Mouse (Mus musculus): ENCODE results near the gene Calcoco2. TPM values are rescaled to one million over a fixed set of nuclear protein-coding genes. Genes with fewer than 3 reads are reported as not detected.
A peak's percentile ranks its signal among the peaks of the same experiment; 100 is the strongest.
"Not testable (repeated sequence)": the region's sequence is repeated elsewhere in the genome, so short reads cannot be mapped to it uniquely, and the experiment has no call there.

The Calcoco2 gene
- not detected in 2 replicates for polyA plus RNA-seq (2016; fragmentation: Nextera tagmentation; extraction: Ambion mirVana)

- H3K27me3 ChIP-seq (replicated peaks), result peaks cover 12% of the 10 kb centered on the region; the same call in 1 of the 2 replicates
These were observed at the start of gene Calcoco2 for GRCm38 (mm10) chr11:96111751-96112150. Calcoco2 (minus strand) TSS chr11:96111964.

GRCm38 (mm10) chr11:96147471-96147870, 35.7 kb upstream of the Calcoco2 start:
- WGBS, result 68% methylated on average over 6 of the region's 6 CpGs
- Histone ChIP-seq H3K4me2 (no peak overlapping the region), H3K27me3 (replicated peaks) (peaks cover 90% of the 10 kb centered on the region), H3K4me3 (no peak overlapping the region), H3K27ac (ENCODE audit: poor library complexity, severe bottlenecking) (no peak overlapping the region), H3K9ac (no peak overlapping the region), H3K9me3 (replicated peaks) (no peaks in the 10 kb centered on the region), H3K36me3 (no peaks in the 10 kb centered on the region), H3K4me1 (replicated peaks) (peaks cover 4% of the 10 kb centered on the region; the same call in 1 of the 2 replicates)
- ATAC-seq (ENCODE audit: insufficient number of reproducible peaks, low FRiP score), result no peak

More at GRCm38 (mm10) chr11:96111751-96112150, at the start of gene Calcoco2:
- Histone ChIP-seq H3K9ac (no peak within 1 kb of the TSS), H3K27ac (ENCODE audit: poor library complexity, severe bottlenecking) (no peak within 1 kb of the TSS), H3K9me3 (replicated peaks) (no peaks in the 10 kb centered on the region), H3K4me3 (no peak within 1 kb of the TSS), H3K4me2 (no peak within 1 kb of the TSS), H3K36me3 (no peaks in the 10 kb centered on the region), H3K4me1 (replicated peaks) (no peaks in the 10 kb centered on the region)
- WGBS, result 36% methylated on average over 14 of the region's 14 CpGs
- ATAC-seq (ENCODE audit: insufficient number of reproducible peaks, low FRiP score), result no peak

GRCm38 (mm10) chr11:96145622-96146270, 34.0 kb upstream of the Calcoco2 start:
- Histone ChIP-seq H3K9ac (peak overlapping the region; percentile 44; the same call in 1 of the 2 replicates), H3K4me1 (replicated peaks) (peaks cover 4% of the 10 kb centered on the region; the same call in 1 of the 2 replicates), H3K9me3 (replicated peaks) (no peaks in the 10 kb centered on the region), H3K4me3 (peak overlapping the region; percentile 25; the same call in 1 of the 2 replicates), H3K4me2 (peak overlapping the region; percentile 61), H3K27me3 (replicated peaks) (peaks cover 72% of the 10 kb centered on the region), H3K36me3 (no peaks in the 10 kb centered on the region), H3K27ac (ENCODE audit: poor library complexity, severe bottlenecking) (no peak overlapping the region)
- under 1% methylated on average over 15 of the region's 15 CpGs for WGBS
- no peak for ATAC-seq (ENCODE audit: insufficient number of reproducible peaks, low FRiP score)

- H3K9ac ChIP-seq, result no peak overlapping the region
- 45% methylated on average over 4 of the region's 4 CpGs for WGBS
- H3K4me3 ChIP-seq, result no peak overlapping the region
- H3K36me3 ChIP-seq, result no peaks in the 10 kb centered on the region
- ATAC-seq (ENCODE audit: insufficient number of reproducible peaks, low FRiP score), result no peak
- no peaks in the 10 kb centered on the region for H3K9me3 ChIP-seq (replicated peaks)
- no peak overlapping the region for H3K27ac ChIP-seq (ENCODE audit: poor library complexity, severe bottlenecking)
- H3K4me2 ChIP-seq, result no peak overlapping the region
- H3K4me1 ChIP-seq (replicated peaks), result peaks cover 4% of the 10 kb centered on the region; the same call in 1 of the 2 replicates
- H3K27me3 ChIP-seq (replicated peaks), result peaks cover 66% of the 10 kb centered on the region
These were observed 32.0 kb upstream of the Calcoco2 start for GRCm38 (mm10) chr11:96143766-96144165.

- 24% methylated on average over 4 of the region's 4 CpGs for WGBS
- no peak overlapping the region for H3K4me2 ChIP-seq
- no peak for ATAC-seq (ENCODE audit: insufficient number of reproducible peaks, low FRiP score)
These were observed 29.0 kb upstream of the Calcoco2 start for GRCm38 (mm10) chr11:96140726-96141175.

GRCm38 (mm10) chr11:96135847-96136246, 24.1 kb upstream of the Calcoco2 start:
- 82% methylated on average over 8 of the region's 8 CpGs for WGBS
- Histone ChIP-seq H3K27ac (ENCODE audit: poor library complexity, severe bottlenecking) (no peak overlapping the region), H3K4me3 (no peak overlapping the region), H3K4me1 (replicated peaks) (no peaks in the 10 kb centered on the region), H3K9me3 (replicated peaks) (no peaks in the 10 kb centered on the region), H3K27me3 (replicated peaks) (peaks cover 69% of the 10 kb centered on the region), H3K36me3 (no peaks in the 10 kb centered on the region), H3K9ac (no peak overlapping the region), H3K4me2 (no peak overlapping the region)
- ATAC-seq (ENCODE audit: insufficient number of reproducible peaks, low FRiP score), result no peak

More at GRCm38 (mm10) chr11:96140726-96141175, 29.0 kb upstream of the Calcoco2 start:
- Histone ChIP-seq H3K36me3 (no peaks in the 10 kb centered on the region), H3K9me3 (replicated peaks) (no peaks in the 10 kb centered on the region), H3K9ac (no peak overlapping the region), H3K27ac (ENCODE audit: poor library complexity, severe bottlenecking) (no peak overlapping the region), H3K4me1 (replicated peaks) (peaks cover under 1% of the 10 kb centered on the region; the same call in 1 of the 2 replicates), H3K27me3 (replicated peaks) (peaks cover 48% of the 10 kb centered on the region), H3K4me3 (no peak overlapping the region)

GRCm38 (mm10) chr11:96133239-96133865, 21.6 kb upstream of the Calcoco2 start, which contains the start of gene Ttll6:
Ttll6 (plus strand) TSS chr11:96133786.
- no peak for ATAC-seq (ENCODE audit: insufficient number of reproducible peaks, low FRiP score)
- Histone ChIP-seq H3K4me3 (peak within 1 kb of the TSS; percentile 11; the same call in 1 of the 2 replicates), H3K4me1 (replicated peaks) (no peaks in the 10 kb centered on the region), H3K27ac (ENCODE audit: poor library complexity, severe bottlenecking) (no peak within 1 kb of the TSS), H3K27me3 (replicated peaks) (peaks cover 78% of the 10 kb centered on the region), H3K9ac (no peak within 1 kb of the TSS), H3K4me2 (peak within 1 kb of the TSS; percentile 56), H3K36me3 (no peaks in the 10 kb centered on the region), H3K9me3 (replicated peaks) (no peaks in the 10 kb centered on the region)
- 24% methylated on average over 16 of the region's 16 CpGs for WGBS

GRCm38 (mm10) chr11:96130606-96131005, 18.8 kb upstream of the Calcoco2 start:
- H3K36me3 ChIP-seq, result no peaks in the 10 kb centered on the region
- H3K4me1 ChIP-seq (replicated peaks), result no peaks in the 10 kb centered on the region
- WGBS, result 58% methylated on average over 10 of the region's 10 CpGs
- ATAC-seq (ENCODE audit: insufficient number of reproducible peaks, low FRiP score), result no peak
- no peaks in the 10 kb centered on the region for H3K9me3 ChIP-seq (replicated peaks)
- peaks cover 76% of the 10 kb centered on the region for H3K27me3 ChIP-seq (replicated peaks)
- no peak overlapping the region for H3K27ac ChIP-seq (ENCODE audit: poor library complexity, severe bottlenecking)
- H3K9ac ChIP-seq, result no peak overlapping the region
- no peak overlapping the region for H3K4me3 ChIP-seq
- H3K4me2 ChIP-seq, result no peak overlapping the region

- no peaks in the 10 kb centered on the region for H3K9me3 ChIP-seq (replicated peaks)
- H3K4me3 ChIP-seq, result peak overlapping the region; percentile 55
- peak overlapping the region; percentile 60; the same call in 1 of the 2 replicates for H3K9ac ChIP-seq
- H3K36me3 ChIP-seq, result no peaks in the 10 kb centered on the region
- peak overlapping the region; percentile 93 for H3K4me2 ChIP-seq
- H3K27me3 ChIP-seq (replicated peaks), result peaks cover 66% of the 10 kb centered on the region
- WGBS, result 2% methylated on average over 45 of the region's 45 CpGs
- no peak overlapping the region for H3K27ac ChIP-seq (ENCODE audit: poor library complexity, severe bottlenecking)
- H3K4me1 ChIP-seq (replicated peaks), result peaks cover 8% of the 10 kb centered on the region; the same call in 1 of the 2 replicates
- ATAC-seq (ENCODE audit: insufficient number of reproducible peaks, low FRiP score), result no peak
These were observed 12.5 kb upstream of the Calcoco2 start for GRCm38 (mm10) chr11:96124052-96124914.

GRCm38 (mm10) chr11:96122806-96123205, 11.0 kb upstream of the Calcoco2 start:
- H3K27me3 ChIP-seq (replicated peaks), result peaks cover 60% of the 10 kb centered on the region
- H3K4me2 ChIP-seq, result not testable (repeated sequence)
- 67% methylated on average over 4 of the region's 4 CpGs for WGBS

More at GRCm38 (mm10) chr11:96122806-96123205, 11.0 kb upstream of the Calcoco2 start:
- H3K9ac ChIP-seq; H3K27ac ChIP-seq (ENCODE audit: poor library complexity, severe bottlenecking); ATAC-seq (ENCODE audit: insufficient number of reproducible peaks, low FRiP score); H3K4me3 ChIP-seq; H3K9me3 ChIP-seq (replicated peaks); H3K4me1 ChIP-seq (replicated peaks); H3K36me3 ChIP-seq: not testable (repeated sequence)

Data from heart, embryonic 12.5 days (tissue).